Mouse (Mus musculus) embryonic fibroblast, embryonic 13.5 days (primary cell): ENCODE measurements around the gene Zic1.

Experiments
- CTCF ChIP-seq: IDR thresholded peaks from 2 replicates; pipeline ENCODE4 v1.5.1; 2011; ENCODE audit warnings: mild to moderate bottlenecking, control low read depth, low read length, moderate library complexity, borderline replicate concordance; ENCODE audit not compliant: insufficient read depth
- POLR2A ChIP-seq: IDR thresholded peaks from 2 replicates; pipeline ENCODE4 v1.6.1; 2011; ENCODE audit warnings: low read depth, mild to moderate bottlenecking, control low read depth, low read length, moderate library complexity

DNA sequence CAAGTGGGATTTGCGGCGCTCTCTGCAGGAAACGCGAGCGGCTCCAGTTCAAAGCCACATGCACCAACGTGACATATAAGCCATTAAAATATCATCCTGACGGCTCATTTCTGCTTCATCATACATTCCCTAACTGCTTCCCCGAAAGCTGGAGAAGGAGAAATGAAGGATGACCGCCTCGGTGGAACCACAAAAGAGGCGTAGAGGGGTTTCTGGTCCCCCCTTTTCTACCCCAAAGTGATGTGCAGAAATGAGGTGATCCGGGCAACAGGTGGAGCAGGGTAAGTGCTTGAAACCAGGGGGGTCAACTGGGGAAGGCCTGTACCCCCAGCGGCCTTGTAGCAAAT, 3.3 kb upstream of the Zic1 start:
- TF ChIP-seq CTCF (no peak), POLR2A (no peak)
